Mouse (Mus musculus) hindbrain, postnatal 0 days (tissue): ENCODE results near the gene Prn. TPM values are rescaled to one million over a fixed set of nuclear protein-coding genes. Genes with fewer than 3 reads are reported as not detected.

Experiments used
- ATAC-seq: fragments of 200-750 bp; cut with Nextera tagmentation; 2 replicates; pipeline ENCODE4 v1.8.0; 2017; ENCODE audit warnings: mild to moderate bottlenecking, moderate TSS enrichment, moderate library complexity
- DNase-seq: peaks from one replicate; pipeline ENCODE4 v3.0.0-alpha.2; 2015; ENCODE audit warnings: low spot score
- H3K27ac ChIP-seq: fragments of 300-500 bp; sonication (generic); 2 replicates; pipeline ENCODE4 v1.5.1; 2014; ENCODE audit warnings: mild to moderate bottlenecking
- H3K27me3 ChIP-seq: fragments of 300-500 bp; sonication (generic); 2 replicates; pipeline ENCODE4 v1.6.1; 2014; ENCODE audit warnings: low read length, mixed read lengths; ENCODE audit not compliant: insufficient read depth
- H3K36me3 ChIP-seq: fragments of 300-500 bp; sonication (generic); 2 replicates; pipeline ENCODE4 v1.6.1; 2014; ENCODE audit warnings: low read length, mixed read lengths; ENCODE audit not compliant: insufficient read depth
- H3K4me1 ChIP-seq: fragments of 300-500 bp; sonication (generic); 2 replicates; pipeline ENCODE4 v1.6.1; 2014; ENCODE audit warnings: antibody characterized with exemption, low read length, mixed read lengths; ENCODE audit not compliant: insufficient read depth
- H3K4me2 ChIP-seq: fragments of 300-500 bp; sonication (generic); 2 replicates; pipeline ENCODE4 v1.6.1; 2014; ENCODE audit warnings: low read depth, mild to moderate bottlenecking, low read length, moderate library complexity, mixed read lengths
- H3K4me3 ChIP-seq: fragments of 300-500 bp; sonication (generic); 2 replicates; pipeline ENCODE4 v1.5.1; 2014; ENCODE audit warnings: low read length
- H3K9ac ChIP-seq: fragments of 300-500 bp; sonication (generic); replicated peaks from 2 replicates; pipeline ENCODE4 v1.6.1; 2014; ENCODE audit warnings: mild to moderate bottlenecking, low read length, moderate library complexity, mixed read lengths
- H3K9me3 ChIP-seq: fragments of 300-500 bp; sonication (generic); 2 replicates; pipeline ENCODE4 v1.6.1; 2016; ENCODE audit warnings: low read length, mixed read lengths
- CTCF ChIP-seq: IDR thresholded peaks from 2 replicates; pipeline ENCODE4 v1.5.1; 2016; ENCODE audit warnings: antibody characterized with exemption, control low read depth, low read depth
- WGBS: fragments of 180-500 bp; shearing (Covaris S2); extraction: QIAGEN DNeasy Blood & Tissue Kit; methylation state at CpG from one replicate; pipeline ENCODE4 v1.1.7; 2014; 5-methylcytosine and 5-hydroxymethylcytosine counted together
- polyA plus RNA-seq: library from polyadenylated mRNA; unstranded; fragments of >200 nt; fragmentation: Nextera tagmentation; extraction: Ambion mirVana; gene quantifications from 2 replicates; pipeline ENCODE4 v1.2.1, GENCODE M21; 2015
- total RNA-seq: library from RNA; depleted of rRNA; stranded (reverse); fragments of >200 nt; gene quantifications from 2 replicates; pipeline ENCODE4 v1.2.3, GENCODE M21; 2014

Prn gene
- total and polyA plus RNA-seq, 2 experiments from 2014 or later, result 0.25 TPM; not detected in 1

DNA sequence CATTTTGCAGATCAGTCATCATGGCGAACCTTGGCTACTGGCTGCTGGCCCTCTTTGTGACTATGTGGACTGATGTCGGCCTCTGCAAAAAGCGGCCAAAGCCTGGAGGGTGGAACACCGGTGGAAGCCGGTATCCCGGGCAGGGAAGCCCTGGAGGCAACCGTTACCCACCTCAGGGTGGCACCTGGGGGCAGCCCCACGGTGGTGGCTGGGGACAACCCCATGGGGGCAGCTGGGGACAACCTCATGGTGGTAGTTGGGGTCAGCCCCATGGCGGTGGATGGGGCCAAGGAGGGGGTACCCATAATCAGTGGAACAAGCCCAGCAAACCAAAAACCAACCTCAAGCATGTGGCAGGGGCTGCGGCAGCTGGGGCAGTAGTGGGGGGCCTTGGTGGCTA lies 26.7 kb downstream of the Prn start:
- no peaks in the 10 kb centered on the region; the same call in 1 of the 2 replicates for H3K4me1 ChIP-seq
- H3K4me3 ChIP-seq, result no peak overlapping the region
- H3K9ac ChIP-seq, result no peak overlapping the region
- ATAC-seq (no peak), DNase-seq (no peak)
- H3K9me3 ChIP-seq, result no peaks in the 10 kb centered on the region
- H3K27me3 ChIP-seq, result no peaks in the 10 kb centered on the region
- no peak overlapping the region for H3K27ac ChIP-seq
- WGBS, result 95% methylated on average over 10 of the region's 10 CpGs
- no peak for TF ChIP-seq CTCF
- no peak overlapping the region for H3K4me2 ChIP-seq
- peaks cover 12% of the 10 kb centered on the region; the same call in 1 of the 2 replicates for H3K36me3 ChIP-seq

- Histone ChIP-seq H3K4me1 (no peaks in the 10 kb centered on the region), H3K27me3 (no peaks in the 10 kb centered on the region), H3K27ac (no peak overlapping the region), H3K9me3 (no peaks in the 10 kb centered on the region), H3K4me2 (no peak overlapping the region), H3K36me3 (peaks cover 12% of the 10 kb centered on the region; the same call in 1 of the 2 replicates), H3K9ac (no peak overlapping the region), H3K4me3 (no peak overlapping the region)
- TF ChIP-seq CTCF, result peak; percentile 82
- peak; percentile 73; the same call in 1 of the 2 replicates for ATAC-seq
- peak; percentile 83 for DNase-seq
- WGBS, result 41% methylated on average over 8 of the region's 8 CpGs
These were observed 29.8 kb downstream of the Prn start for GRCm38 (mm10) chr2:131939404-131940111.

GRCm38 (mm10) chr2:131940506-131940905 lies 30.7 kb downstream of the Prn start:
- Histone ChIP-seq H3K4me3 (no peak overlapping the region), H3K9me3 (no peaks in the 10 kb centered on the region), H3K27ac (no peak overlapping the region), H3K9ac (no peak overlapping the region), H3K4me2 (no peak overlapping the region), H3K27me3 (no peaks in the 10 kb centered on the region), H3K36me3 (peaks cover 12% of the 10 kb centered on the region; the same call in 1 of the 2 replicates), H3K4me1 (no peaks in the 10 kb centered on the region)
- TF ChIP-seq CTCF, result no peak
- no peak for DNase-seq
- ATAC-seq, result no peak
- 80% methylated on average over 3 of the region's 3 CpGs for WGBS

DNA sequence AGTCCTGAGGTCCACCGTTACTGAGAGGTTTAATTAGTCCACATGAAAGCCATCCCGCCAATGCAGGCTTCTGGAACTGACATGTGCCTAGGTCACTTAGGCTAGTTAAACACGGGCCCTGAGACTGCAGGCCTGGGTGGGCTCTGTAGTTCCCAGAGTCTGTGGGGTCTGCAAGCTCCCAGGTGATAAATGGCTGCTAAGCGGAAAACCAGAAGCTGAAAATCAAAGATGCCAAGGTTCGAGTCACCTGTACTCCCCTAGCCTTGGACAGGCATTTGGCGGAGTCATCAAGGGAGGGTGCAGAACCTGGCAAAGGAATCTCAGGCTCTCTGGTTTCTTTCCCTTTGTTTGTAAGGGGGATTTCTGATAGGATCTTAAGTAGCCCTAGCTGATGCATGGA lies 31.7 kb downstream of the Prn start:
- H3K9ac ChIP-seq, result no peak overlapping the region
- TF ChIP-seq CTCF, result no peak
- H3K4me3 ChIP-seq, result no peak overlapping the region
- DNase-seq, result no peak
- no peak overlapping the region for H3K27ac ChIP-seq
- ATAC-seq, result no peak
- no peaks in the 10 kb centered on the region for H3K9me3 ChIP-seq
- peaks cover 9% of the 10 kb centered on the region; the same call in 1 of the 2 replicates for H3K36me3 ChIP-seq
- no peaks in the 10 kb centered on the region for H3K27me3 ChIP-seq
- no peak overlapping the region for H3K4me2 ChIP-seq
- no peaks in the 10 kb centered on the region for H3K4me1 ChIP-seq
- WGBS, result 78% methylated on average over 6 of the region's 6 CpGs

GRCm38 (mm10) chr2:131944370-131944769 lies 34.6 kb downstream of the Prn start:
- Histone ChIP-seq H3K4me1 (no peaks in the 10 kb centered on the region), H3K4me3 (no peak overlapping the region), H3K9ac (no peak overlapping the region), H3K36me3 (no peaks in the 10 kb centered on the region), H3K4me2 (no peak overlapping the region), H3K9me3 (no peaks in the 10 kb centered on the region), H3K27me3 (no peaks in the 10 kb centered on the region), H3K27ac (no peak overlapping the region)
- DNase-seq (no peak), ATAC-seq (no peak)
- TF ChIP-seq CTCF, result no peak
- WGBS, result 21% methylated on average over 1 of the region's 1 CpGs

DNA sequence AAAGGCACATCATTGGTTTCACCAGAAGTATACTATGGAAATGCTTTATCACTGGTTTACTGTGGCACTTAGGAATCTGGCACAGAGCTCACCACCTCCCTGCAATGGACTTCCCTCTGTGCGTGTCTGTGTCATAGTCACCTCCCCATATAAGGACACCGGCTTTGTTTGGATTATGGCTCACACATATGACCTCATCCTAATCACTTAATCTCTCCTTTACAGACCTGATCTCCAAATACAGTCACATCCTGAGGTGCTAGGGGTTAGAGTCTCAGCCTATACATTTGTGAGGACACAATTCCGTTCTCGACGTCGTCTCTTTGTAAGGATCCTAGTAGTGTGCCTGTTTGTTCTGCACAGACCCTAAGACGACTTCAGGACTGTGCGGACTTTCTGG lies 35.5 kb downstream of the Prn start:
- H3K36me3 ChIP-seq, result no peaks in the 10 kb centered on the region
- 87% methylated on average over 8 of the region's 8 CpGs for WGBS
- H3K4me3 ChIP-seq, result no peak overlapping the region
- DNase-seq, result no peak
- no peaks in the 10 kb centered on the region for H3K27me3 ChIP-seq
- TF ChIP-seq CTCF, result no peak
- H3K9ac ChIP-seq, result no peak overlapping the region
- no peaks in the 10 kb centered on the region for H3K9me3 ChIP-seq
- no peak for ATAC-seq
- no peak overlapping the region for H3K27ac ChIP-seq
- H3K4me2 ChIP-seq, result no peak overlapping the region
- H3K4me1 ChIP-seq, result no peaks in the 10 kb centered on the region

- H3K4me3 ChIP-seq, result no peak overlapping the region
- no peak overlapping the region for H3K9ac ChIP-seq
- no peaks in the 10 kb centered on the region for H3K4me1 ChIP-seq
- ATAC-seq (no peak), DNase-seq (no peak)
- 84% methylated on average over 6 of the region's 6 CpGs for WGBS
- no peaks in the 10 kb centered on the region for H3K27me3 ChIP-seq
- H3K4me2 ChIP-seq, result no peak overlapping the region
- TF ChIP-seq CTCF, result no peak
- H3K36me3 ChIP-seq, result no peaks in the 10 kb centered on the region
- no peak overlapping the region for H3K27ac ChIP-seq
- H3K9me3 ChIP-seq, result no peaks in the 10 kb centered on the region
These were observed 36.0 kb downstream of the Prn start for GRCm38 (mm10) chr2:131945765-131946164.
